In genomic region chr13:23744421-23745380, GRCm38 (mm10) we compare ENCODE assay signal across 8 mouse cellular contexts. TPM values are rescaled to one million over a fixed set of nuclear protein-coding genes. Genes with fewer than 3 reads are reported as not detected.
DNase-seq lines count a peak whose midpoint lies in the region; ATAC-seq and TF ChIP-seq lines count a peak whose summit lies in the region.

No protein-coding gene starts in this region.

- peak overlapping the region; percentile 72 for H3K9ac ChIP-seq in lung, embryonic 16.5 days (ENCODE audit: low read length)
- peak overlapping the region; percentile 68 for H3K9ac ChIP-seq in embryonic facial prominence, embryonic 11.5 days (replicated peaks; ENCODE audit: low read length)
- H3K9ac ChIP-seq in intestine, postnatal 0 days (ENCODE audit: low read depth, low read length) = no peak overlapping the region

- no peaks in the 10 kb centered on the region for H3K27me3 ChIP-seq in lung, embryonic 16.5 days (ENCODE audit: control insufficient read depth, insufficient read depth, low read depth, low read length)
- H3K27me3 ChIP-seq in embryonic facial prominence, embryonic 11.5 days (ENCODE audit: control insufficient read depth, insufficient read depth, low read length) = no peaks in the 10 kb centered on the region
- no peaks in the 10 kb centered on the region for H3K27me3 ChIP-seq in intestine, postnatal 0 days (replicated peaks; ENCODE audit: control insufficient read depth, insufficient read depth, low read length)
- no peaks in the 10 kb centered on the region for H3K27me3 ChIP-seq in small intestine, adult 2 months (ENCODE audit: control insufficient read depth, insufficient read depth, low read length)

- no peak for DNase-seq in lung, postnatal 14 days
- peak; percentile 64 for DNase-seq in embryonic facial prominence, embryonic 11.5 days (ENCODE audit: low spot score)
- DNase-seq in left cerebral cortex, postnatal 10 days (ENCODE audit: extremely low spot score in 1 of 2, low spot score in 2 of 2) = no peak
- DNase-seq in right cerebral cortex, postnatal 4 days = no peak

- ATAC-seq in lung, embryonic 16.5 days (ENCODE audit: low read depth) = no peak
- no peak for ATAC-seq in embryonic facial prominence, embryonic 11.5 days (replicated peaks; ENCODE audit: insufficient number of reproducible peaks, low FRiP score, low TSS enrichment, low read depth)
- no peak for ATAC-seq in intestine, postnatal 0 days
- ATAC-seq in megakaryocyte progenitor cell, adult 5-6 weeks (replicated peaks; ENCODE audit: poor library complexity) = no peak

- peak overlapping the region; percentile 52 for H3K4me3 ChIP-seq in lung, embryonic 16.5 days (ENCODE audit: low read length)
- H3K4me3 ChIP-seq in embryonic facial prominence, embryonic 11.5 days (ENCODE audit: low read depth, low read length) = peak overlapping the region; percentile 39
- H3K4me3 ChIP-seq in intestine, postnatal 0 days (ENCODE audit: low read depth, low read length) = peak overlapping the region; percentile 36
- H3K4me3 ChIP-seq in small intestine, adult 2 months (ENCODE audit: low read depth, low read length) = peak overlapping the region; percentile 64

- H3K27ac ChIP-seq in lung, embryonic 16.5 days (ENCODE audit: low read length) = peak overlapping the region; percentile 82
- H3K27ac ChIP-seq in embryonic facial prominence, embryonic 11.5 days (replicated peaks; ENCODE audit: low read depth, low read length) = peak overlapping the region; percentile 99
- H3K27ac ChIP-seq in intestine, postnatal 0 days (ENCODE audit: low read depth, low read length) = no peak overlapping the region
- H3K27ac ChIP-seq in small intestine, adult 2 months (ENCODE audit: insufficient read depth, low read depth, low read length) = no peak overlapping the region

- 1% methylated on average over 13 of the region's 36 CpGs for WGBS in lung, embryonic 16.5 days
- 1% methylated on average over 13 of the region's 36 CpGs for WGBS in embryonic facial prominence, embryonic 11.5 days
- 2% methylated on average over 14 of the region's 36 CpGs for WGBS in intestine, postnatal 0 days
- 3% methylated on average over 32 of the region's 36 CpGs for WGBS in small intestine, adult 2 months

- H3K36me3 ChIP-seq in lung, embryonic 16.5 days (ENCODE audit: control insufficient read depth, insufficient read depth, low read length) = no peaks in the 10 kb centered on the region
- no peaks in the 10 kb centered on the region for H3K36me3 ChIP-seq in embryonic facial prominence, embryonic 11.5 days (replicated peaks; ENCODE audit: control insufficient read depth, insufficient read depth, low read depth, low read length)
- no peaks in the 10 kb centered on the region for H3K36me3 ChIP-seq in intestine, postnatal 0 days (ENCODE audit: control insufficient read depth, insufficient read depth)
- no peaks in the 10 kb centered on the region for H3K36me3 ChIP-seq in small intestine, adult 2 months (ENCODE audit: control insufficient read depth, insufficient read depth, low read length)

- peak overlapping the region; percentile 63 for H3K4me2 ChIP-seq in lung, embryonic 16.5 days (ENCODE audit: low read depth, low read length)
- H3K4me2 ChIP-seq in embryonic facial prominence, embryonic 11.5 days (ENCODE audit: low read depth, low read length) = peak overlapping the region; percentile 49
- H3K4me2 ChIP-seq in intestine, postnatal 0 days (replicated peaks; ENCODE audit: low read depth) = peak overlapping the region; percentile 68

- no peaks in the 10 kb centered on the region for H3K9me3 ChIP-seq in lung, embryonic 16.5 days (ENCODE audit: control insufficient read depth, low read length)
- H3K9me3 ChIP-seq in embryonic facial prominence, embryonic 11.5 days (replicated peaks; ENCODE audit: control insufficient read depth, low read length) = no peaks in the 10 kb centered on the region
- no peaks in the 10 kb centered on the region for H3K9me3 ChIP-seq in intestine, postnatal 0 days (ENCODE audit: control insufficient read depth)

- no peak for TF ChIP-seq CTCF in intestine, postnatal 0 days (IDR thresholded peaks at IDR 0.05; ENCODE audit: low read depth)
- no peak for TF ChIP-seq CTCF in small intestine, adult 2 months (IDR thresholded peaks at IDR 0.05; ENCODE audit: extremely low read depth, insufficient read length, insufficient replicate concordance, low read depth, low read length)

- H3K4me1 ChIP-seq in lung, embryonic 16.5 days (replicated peaks; ENCODE audit: control insufficient read depth, insufficient read depth, low read length) = peaks cover 19% of the 10 kb centered on the region
- no peaks in the 10 kb centered on the region for H3K4me1 ChIP-seq in embryonic facial prominence, embryonic 11.5 days (ENCODE audit: control insufficient read depth, insufficient read depth, low read length)
- peaks cover 4% of the 10 kb centered on the region; the same call in 1 of the 2 replicates for H3K4me1 ChIP-seq in intestine, postnatal 0 days (replicated peaks; ENCODE audit: control insufficient read depth, insufficient read depth, low read length)
- H3K4me1 ChIP-seq in small intestine, adult 2 months (ENCODE audit: control insufficient read depth, insufficient read depth, insufficient read length, low read length) = no peaks in the 10 kb centered on the region

- intact Hi-C loops in left cerebral cortex, postnatal 10 days (cut with DNase I) = no loop called here

- TF ChIP-seq POLR2A in small intestine, adult 2 months (IDR thresholded peaks at IDR 0.05; ENCODE audit: low read depth, low read length) = no peak

RNA-seq across cellular contexts. Expression of gene Hist1h3c, which starts 0.7 kb away (rescaled TPM):
- 5.9 and 9.7 TPM in 2 replicates for polyA plus RNA-seq in lung, embryonic 16.5 days (2015; fragmentation: Nextera tagmentation; extraction: Ambion mirVana)
- 15.5 and 18.1 TPM in 2 replicates for polyA plus RNA-seq in embryonic facial prominence, embryonic 11.5 days (2014; fragmentation: Nextera tagmentation; extraction: Ambion mirVana)
- 1.2 and 1.4 TPM in 2 replicates for polyA plus RNA-seq in intestine, postnatal 0 days (2015; fragmentation: Nextera tagmentation; extraction: Ambion mirVana)
- 39.3 and 49.1 TPM in 2 replicates for polyA plus RNA-seq in small intestine, adult 2 months (2012; rRNA removed)
- 88.8 and 93.1 TPM in 2 replicates for total RNA-seq in megakaryocyte progenitor cell, adult 5-6 weeks (2015)
- total RNA-seq in megakaryocyte progenitor cell, adult 5-6 weeks (2017) = 555 and 756 TPM in 2 replicates
- total RNA-seq in left cerebral cortex, postnatal 10 days (2021) = 10 to 100 TPM; 13.2 to 15.0 TPM

RNA-seq across cellular contexts. Expression of gene Hist1h2bb, which starts 1.8 kb away (rescaled TPM):
- polyA plus RNA-seq in lung, embryonic 16.5 days (2015; fragmentation: Nextera tagmentation; extraction: Ambion mirVana) = 4.0 and 4.9 TPM in 2 replicates
- 2.6 and 2.9 TPM in 2 replicates for polyA plus RNA-seq in embryonic facial prominence, embryonic 11.5 days (2014; fragmentation: Nextera tagmentation; extraction: Ambion mirVana)
- polyA plus RNA-seq in intestine, postnatal 0 days (2015; fragmentation: Nextera tagmentation; extraction: Ambion mirVana) = 0.37 and 0.48 TPM in 2 replicates
- polyA plus RNA-seq in small intestine, adult 2 months (2012; rRNA removed) = 17.8 and 19.7 TPM in 2 replicates
- 232 TPM in 2 replicates for total RNA-seq in megakaryocyte progenitor cell, adult 5-6 weeks (2015)
- total RNA-seq in megakaryocyte progenitor cell, adult 5-6 weeks (2017) = 3,020 and 3,268 TPM in 2 replicates
- total RNA-seq in left cerebral cortex, postnatal 10 days (2021) = 10 to 100 TPM; 25.4 to 26.6 TPM

RNA-seq across cellular contexts. Expression of gene Hist1h1c, which starts 6.1 kb away (rescaled TPM):
- 36.9 and 37.8 TPM in 2 replicates for polyA plus RNA-seq in lung, embryonic 16.5 days (2015; fragmentation: Nextera tagmentation; extraction: Ambion mirVana)
- 18.8 and 19.7 TPM in 2 replicates for polyA plus RNA-seq in embryonic facial prominence, embryonic 11.5 days (2014; fragmentation: Nextera tagmentation; extraction: Ambion mirVana)
- 105 and 107 TPM in 2 replicates for polyA plus RNA-seq in intestine, postnatal 0 days (2015; fragmentation: Nextera tagmentation; extraction: Ambion mirVana)
- polyA plus RNA-seq in small intestine, adult 2 months (2012; rRNA removed) = 25.6 and 68.0 TPM in 2 replicates
- total RNA-seq in megakaryocyte progenitor cell, adult 5-6 weeks (2015) = 103 and 110 TPM in 2 replicates
- 686 and 791 TPM in 2 replicates for total RNA-seq in megakaryocyte progenitor cell, adult 5-6 weeks (2017)
- total RNA-seq in left cerebral cortex, postnatal 10 days (2021) = 10 to 100 TPM; 75.9 to 81.0 TPM

RNA-seq across cellular contexts. Expression of gene Hist1h2ab, which starts 6.2 kb away (rescaled TPM):
- 33.4 and 44.6 TPM in 2 replicates for polyA plus RNA-seq in lung, embryonic 16.5 days (2015; fragmentation: Nextera tagmentation; extraction: Ambion mirVana)
- polyA plus RNA-seq in embryonic facial prominence, embryonic 11.5 days (2014; fragmentation: Nextera tagmentation; extraction: Ambion mirVana) = 48.1 and 54.7 TPM in 2 replicates
- polyA plus RNA-seq in intestine, postnatal 0 days (2015; fragmentation: Nextera tagmentation; extraction: Ambion mirVana) = 11.7 and 12.1 TPM in 2 replicates
- 32.5 and 55.3 TPM in 2 replicates for polyA plus RNA-seq in small intestine, adult 2 months (2012; rRNA removed)
- 28.1 and 45.4 TPM in 2 replicates for total RNA-seq in megakaryocyte progenitor cell, adult 5-6 weeks (2015)
- 2,397 and 3,405 TPM in 2 replicates for total RNA-seq in megakaryocyte progenitor cell, adult 5-6 weeks (2017)
- 10 to 100 TPM; 43.9 to 44.2 TPM for total RNA-seq in left cerebral cortex, postnatal 10 days (2021)

RNA-seq across cellular contexts. Expression of gene Hist1h3b, which starts 7.4 kb away (rescaled TPM):
- polyA plus RNA-seq in lung, embryonic 16.5 days (2015; fragmentation: Nextera tagmentation; extraction: Ambion mirVana) = 13.3 and 14.0 TPM in 2 replicates
- 8.3 and 10.5 TPM in 2 replicates for polyA plus RNA-seq in embryonic facial prominence, embryonic 11.5 days (2014; fragmentation: Nextera tagmentation; extraction: Ambion mirVana)
- 1.3 and 1.5 TPM in 2 replicates for polyA plus RNA-seq in intestine, postnatal 0 days (2015; fragmentation: Nextera tagmentation; extraction: Ambion mirVana)
- 39.8 and 49.8 TPM in 2 replicates for polyA plus RNA-seq in small intestine, adult 2 months (2012; rRNA removed)
- 332 and 371 TPM in 2 replicates for total RNA-seq in megakaryocyte progenitor cell, adult 5-6 weeks (2015)
- 579 and 647 TPM in 2 replicates for total RNA-seq in megakaryocyte progenitor cell, adult 5-6 weeks (2017)
- total RNA-seq in left cerebral cortex, postnatal 10 days (2021) = 10 to 100 TPM; 37.4 to 47.0 TPM

Comparison
In these comparisons a context has a peak if more than half of its experiments do, and no peak if none do; other contexts are left out.
1. H3K27ac ChIP-seq: peak in lung, embryonic 16.5 days (single experiment) and embryonic facial prominence, embryonic 11.5 days (single experiment); none in intestine, postnatal 0 days (single experiment) and small intestine, adult 2 months (single experiment).
2. Peak in every context shown above with its lines, with median percentiles within 50 percentile points of each other: H3K4me2 ChIP-seq and H3K4me3 ChIP-seq.